Mouse (Mus musculus) forebrain, embryonic 15.5 days (tissue): Measurements from ENCODE around the gene Myh6. TPM values are rescaled to one million over a fixed set of nuclear protein-coding genes. Genes with fewer than 3 reads are reported as not detected.

Experiments
- ATAC-seq: fragments of 200-750 bp; cut with Nextera tagmentation; replicated peaks from 2 replicates; pipeline ENCODE4 v1.8.0; 2017; ENCODE audit warnings: mild to moderate bottlenecking, moderate TSS enrichment, moderate library complexity
- H3K27ac ChIP-seq: fragments of 300-500 bp; sonication (generic); replicated peaks from 2 replicates; pipeline ENCODE4 v1.5.1; 2015; ENCODE audit warnings: mild to moderate bottlenecking, inconsistent platforms
- H3K27me3 ChIP-seq: fragments of 300-500 bp; sonication (generic); 2 replicates; pipeline ENCODE4 v1.6.1; 2015; ENCODE audit warnings: inconsistent platforms
- H3K36me3 ChIP-seq: fragments of 300-500 bp; sonication (generic); 2 replicates; pipeline ENCODE4 v1.6.1; 2015; ENCODE audit warnings: mild to moderate bottlenecking, inconsistent platforms
- H3K4me1 ChIP-seq: fragments of 300-500 bp; sonication (generic); 2 replicates; pipeline ENCODE4 v1.6.1; 2015; ENCODE audit warnings: inconsistent platforms
- H3K4me2 ChIP-seq: fragments of 300-500 bp; sonication (generic); replicated peaks from 2 replicates; pipeline ENCODE4 v1.6.1; 2015; ENCODE audit warnings: mild to moderate bottlenecking, inconsistent platforms
- H3K4me3 ChIP-seq: fragments of 300-500 bp; sonication (generic); 2 replicates; pipeline ENCODE4 v1.5.1; 2015; ENCODE audit warnings: mild to moderate bottlenecking, inconsistent platforms
- H3K9ac ChIP-seq: fragments of 300-500 bp; sonication (generic); replicated peaks from 2 replicates; pipeline ENCODE4 v1.6.1; 2015; ENCODE audit warnings: mild to moderate bottlenecking, inconsistent platforms
- H3K9me3 ChIP-seq: fragments of 300-500 bp; sonication (generic); 2 replicates; pipeline ENCODE4 v1.6.1; 2016; ENCODE audit warnings: inconsistent platforms
- WGBS: fragments of 180-500 bp; shearing (Covaris S2); methylation state at CpG from one replicate; pipeline ENCODE4 v1.1.7; 2015; ENCODE audit warnings: mixed read lengths; 5-methylcytosine and 5-hydroxymethylcytosine counted together
- polyA plus RNA-seq: library from polyadenylated mRNA; unstranded; fragments of >200 nt; fragmentation: Nextera tagmentation; extraction: Ambion mirVana; gene quantifications from 2 replicates; pipeline ENCODE4 v1.2.1, GENCODE M21; 2015

The Myh6 gene
- polyA plus RNA-seq, result 1.0 and 1.3 TPM in 2 replicates

- Histone ChIP-seq H3K36me3 (no peaks in the 10 kb centered on the region), H3K27me3 (no peaks in the 10 kb centered on the region), H3K4me1 (no peaks in the 10 kb centered on the region), H3K4me2 (no peak within 1 kb of the TSS), H3K4me3 (no peak within 1 kb of the TSS), H3K27ac (no peak within 1 kb of the TSS), H3K9ac (no peak within 1 kb of the TSS), H3K9me3 (no peaks in the 10 kb centered on the region)
- ATAC-seq, result no peak
- WGBS, result 78% methylated on average over 7 of the region's 7 CpGs
Measured at GRCm38 (mm10) chr14:54966320-54966977, at the start of gene Myh6. Myh6 (minus strand) TSS chr14:54966927.

- H3K27me3 ChIP-seq, result no peaks in the 10 kb centered on the region
- no peaks in the 10 kb centered on the region for H3K9me3 ChIP-seq
- H3K4me2 ChIP-seq, result peak overlapping the region; percentile 88
- H3K4me1 ChIP-seq, result peaks cover 19% of the 10 kb centered on the region
- 0% methylated on average over 17 of the region's 17 CpGs for WGBS
- H3K36me3 ChIP-seq, result peaks cover 11% of the 10 kb centered on the region
- peak overlapping the region; percentile 74 for H3K9ac ChIP-seq
- H3K27ac ChIP-seq, result peak overlapping the region; percentile 72
- ATAC-seq, result no peak
- peak overlapping the region; percentile 82 for H3K4me3 ChIP-seq
Measured at GRCm38 (mm10) chr14:55015767-55016111, 49.0 kb upstream of the Myh6 start.

DNA sequence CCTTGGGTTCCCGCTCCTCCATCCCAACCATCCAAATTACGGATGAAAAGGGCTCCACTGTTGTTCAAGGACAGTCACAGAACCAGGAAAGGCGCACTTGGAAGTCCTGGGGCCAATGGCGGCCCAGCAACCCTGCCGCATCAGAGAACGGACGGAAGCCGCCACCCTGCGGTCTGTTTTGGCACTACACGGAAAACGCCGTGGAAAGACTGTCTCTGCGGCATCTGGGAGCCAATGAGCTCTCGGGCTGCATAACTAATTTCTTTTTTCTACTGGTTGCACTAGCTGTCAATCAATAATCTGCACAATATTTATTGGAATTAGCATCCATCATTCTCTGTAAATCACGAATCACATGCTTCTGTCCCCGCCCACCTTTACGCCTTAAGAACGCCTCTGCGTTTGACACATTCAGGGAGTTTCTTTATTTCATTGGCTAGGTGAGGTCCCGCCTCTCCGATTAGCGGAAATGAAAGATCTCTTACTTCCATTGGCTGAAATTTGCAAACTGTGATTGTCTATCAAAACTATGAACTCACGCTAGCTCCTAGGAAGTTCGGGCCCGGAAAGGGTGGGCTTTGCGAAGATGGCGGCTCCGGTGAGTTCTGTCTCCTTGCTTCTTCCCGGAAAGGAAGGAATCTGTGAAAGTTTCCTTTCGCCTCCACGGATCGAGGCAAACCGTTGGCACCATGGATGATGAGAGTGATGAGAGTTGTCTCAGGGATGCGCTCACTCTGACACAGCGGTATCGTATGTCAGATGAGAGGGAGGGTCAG is 48.5 kb upstream of the Myh6 start, which contains the start of gene Ngdn:
TSS of gene Ngdn (plus strand) at position 464 of the 776 bp plus-strand sequence.
- Histone ChIP-seq H3K4me1 (peaks cover 19% of the 10 kb centered on the region), H3K36me3 (peaks cover 7% of the 10 kb centered on the region; the same call in 1 of the 2 replicates), H3K27ac (peak within 1 kb of the TSS; percentile 94), H3K4me2 (peak within 1 kb of the TSS; percentile 88), H3K27me3 (no peaks in the 10 kb centered on the region), H3K4me3 (peak within 1 kb of the TSS; percentile 82), H3K9ac (peak within 1 kb of the TSS; percentile 74), H3K9me3 (no peaks in the 10 kb centered on the region)
- WGBS, result under 1% methylated on average over 36 of the region's 36 CpGs
- peak; percentile 98 for ATAC-seq

DNA sequence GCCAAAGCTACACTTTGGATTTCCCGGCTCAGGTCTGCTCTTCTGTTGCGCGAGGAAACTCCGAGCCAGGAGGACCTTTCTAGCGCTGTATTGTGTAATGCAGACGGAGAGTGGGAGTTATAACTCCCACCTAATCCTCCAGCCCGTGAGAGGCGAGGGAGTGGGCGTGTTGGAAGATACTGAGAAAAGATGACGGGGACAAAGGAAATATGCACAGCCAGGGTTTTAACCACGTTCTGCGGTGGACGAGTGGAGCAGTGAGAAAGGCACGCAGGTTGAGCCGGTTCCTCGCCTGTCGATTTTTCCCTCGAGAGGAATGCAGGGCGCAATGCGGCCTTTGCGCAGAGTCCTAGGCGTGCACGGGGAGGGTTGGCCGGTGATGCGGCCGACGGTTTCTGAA is 47.9 kb upstream of the Myh6 start:
- Histone ChIP-seq H3K4me3 (peak overlapping the region; percentile 82), H3K9ac (peak overlapping the region; percentile 70), H3K4me1 (peaks cover 19% of the 10 kb centered on the region), H3K4me2 (peak overlapping the region; percentile 64), H3K9me3 (no peaks in the 10 kb centered on the region), H3K27ac (peak overlapping the region; percentile 94), H3K36me3 (peaks cover 6% of the 10 kb centered on the region; the same call in 1 of the 2 replicates), H3K27me3 (no peaks in the 10 kb centered on the region)
- ATAC-seq, result peak; percentile 73
- WGBS, result under 1% methylated on average over 27 of the region's 27 CpGs

DNA sequence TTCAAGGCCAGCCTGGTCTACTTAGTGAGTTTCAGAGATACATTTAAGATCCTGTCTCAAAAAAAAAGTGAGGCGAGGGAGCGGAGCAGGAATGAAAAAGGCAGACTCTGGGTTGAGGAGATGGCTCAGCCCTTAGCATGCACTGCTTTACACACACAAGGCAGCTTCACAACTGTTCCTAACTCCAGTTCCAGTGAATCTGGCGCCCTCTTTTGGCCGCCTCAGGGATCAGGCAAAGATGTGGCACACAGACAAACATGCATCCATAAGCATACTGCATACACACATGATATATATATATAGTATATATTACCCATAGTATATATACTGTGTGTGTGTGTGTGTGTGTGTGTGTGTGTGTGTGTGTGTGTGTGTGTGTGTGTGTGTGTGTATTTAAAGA is 44.4 kb upstream of the Myh6 start:
- 53% methylated on average over 4 of the region's 4 CpGs for WGBS
- Histone ChIP-seq H3K36me3 (no peaks in the 10 kb centered on the region), H3K27ac (no peak overlapping the region), H3K27me3 (no peaks in the 10 kb centered on the region), H3K4me2 (no peak overlapping the region), H3K4me1 (peaks cover 8% of the 10 kb centered on the region), H3K9me3 (no peaks in the 10 kb centered on the region), H3K9ac (no peak overlapping the region), H3K4me3 (no peak overlapping the region)
- no peak for ATAC-seq

DNA sequence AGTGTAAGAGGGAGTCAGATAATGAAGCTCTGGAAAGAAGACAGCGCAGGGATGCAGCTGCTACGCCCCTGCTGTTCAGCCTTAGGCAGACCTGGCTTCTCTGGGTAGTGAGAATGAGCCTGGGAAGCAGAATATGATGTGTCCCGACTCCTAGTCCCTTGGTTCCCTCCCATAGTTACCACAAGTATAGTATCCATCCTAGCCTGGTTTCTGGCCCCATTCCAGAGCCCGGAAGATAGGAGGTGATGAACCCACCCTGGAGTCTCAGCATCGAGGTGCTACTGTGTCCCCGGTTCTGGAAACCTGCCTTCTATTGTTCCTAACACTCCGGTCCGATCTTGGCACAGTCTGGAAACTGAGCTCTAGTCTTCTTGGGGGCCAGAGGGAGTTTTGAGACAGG is 41.7 kb upstream of the Myh6 start:
- no peaks in the 10 kb centered on the region for H3K36me3 ChIP-seq
- no peak overlapping the region for H3K4me3 ChIP-seq
- no peak for ATAC-seq
- H3K27me3 ChIP-seq, result no peaks in the 10 kb centered on the region
- no peak overlapping the region for H3K9ac ChIP-seq
- H3K9me3 ChIP-seq, result no peaks in the 10 kb centered on the region
- 73% methylated on average over 8 of the region's 8 CpGs for WGBS
- no peak overlapping the region for H3K27ac ChIP-seq
- no peak overlapping the region for H3K4me2 ChIP-seq
- H3K4me1 ChIP-seq, result peaks cover 11% of the 10 kb centered on the region

DNA sequence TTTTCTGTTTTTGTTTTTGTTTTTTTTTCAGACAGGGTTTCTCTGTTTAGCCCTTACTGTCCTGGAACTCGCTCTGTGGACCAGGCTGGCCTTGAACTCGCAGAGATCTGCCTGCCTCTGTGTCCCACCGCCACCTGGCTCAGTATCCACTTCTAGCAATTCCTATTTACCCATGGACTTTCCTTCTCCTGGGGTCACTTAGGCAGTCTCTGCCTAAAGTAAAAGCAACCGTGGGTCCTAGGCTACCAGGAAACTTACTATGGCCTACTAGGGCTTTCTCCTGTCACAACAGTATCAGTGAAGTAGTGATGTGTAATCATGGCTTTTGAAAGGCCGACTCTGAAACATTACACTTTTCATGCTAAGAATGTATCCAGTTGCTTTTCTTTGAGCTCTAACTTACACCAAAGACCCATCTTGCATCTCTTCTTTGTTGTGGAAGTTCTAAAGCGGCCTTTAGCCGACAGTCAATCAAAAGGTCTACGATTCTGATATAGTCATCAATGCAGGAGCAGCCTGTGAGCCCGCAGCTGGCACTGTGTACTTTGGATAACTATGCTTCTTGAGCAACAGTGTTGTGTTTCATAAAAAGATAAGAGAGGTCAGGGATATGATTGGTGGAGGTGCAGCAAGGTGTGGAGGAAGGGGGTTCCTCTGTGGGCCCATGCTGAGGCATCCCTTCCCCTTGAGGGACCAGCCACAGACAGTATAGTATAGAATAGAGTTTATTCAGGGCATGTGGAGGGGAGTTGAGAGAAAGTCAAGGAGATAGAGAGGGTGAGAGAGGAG is 40.6 kb upstream of the Myh6 start:
- Histone ChIP-seq H3K36me3 (no peaks in the 10 kb centered on the region), H3K4me3 (no peak overlapping the region), H3K9me3 (no peaks in the 10 kb centered on the region), H3K9ac (no peak overlapping the region), H3K27ac (no peak overlapping the region), H3K4me2 (no peak overlapping the region), H3K4me1 (peaks cover 12% of the 10 kb centered on the region), H3K27me3 (no peaks in the 10 kb centered on the region)
- ATAC-seq, result no peak
- 88% methylated on average over 9 of the region's 9 CpGs for WGBS

- no peak overlapping the region for H3K9ac ChIP-seq
- 69% methylated on average over 3 of the region's 3 CpGs for WGBS
- peaks cover 12% of the 10 kb centered on the region for H3K4me1 ChIP-seq
- no peaks in the 10 kb centered on the region for H3K27me3 ChIP-seq
- no peak overlapping the region for H3K4me3 ChIP-seq
- no peak overlapping the region for H3K27ac ChIP-seq
- ATAC-seq, result no peak
- H3K9me3 ChIP-seq, result no peaks in the 10 kb centered on the region
- no peaks in the 10 kb centered on the region for H3K36me3 ChIP-seq
- no peak overlapping the region for H3K4me2 ChIP-seq
Measured at GRCm38 (mm10) chr14:55006541-55006940, 39.8 kb upstream of the Myh6 start.

DNA sequence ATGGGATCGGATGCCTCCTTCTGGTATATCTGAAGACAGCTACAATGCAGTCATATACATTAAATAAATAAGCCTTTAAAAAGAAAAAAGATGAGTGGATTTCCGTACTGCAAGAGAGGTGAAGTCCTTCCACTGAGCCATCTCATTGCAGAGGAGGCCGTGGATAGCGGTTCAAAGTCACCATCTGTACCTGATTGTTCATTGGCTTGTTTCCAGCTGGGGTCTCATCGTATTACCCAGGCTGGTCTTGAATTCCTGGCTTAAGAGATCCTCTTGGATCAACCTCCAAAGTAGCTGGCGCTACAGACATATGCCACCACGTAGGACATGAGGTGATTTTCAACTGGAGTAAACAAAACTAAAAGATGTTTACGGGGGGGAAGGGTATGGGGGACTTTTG is 39.2 kb upstream of the Myh6 start:
- ATAC-seq, result no peak
- H3K4me2 ChIP-seq, result no peak overlapping the region
- H3K4me1 ChIP-seq, result peaks cover 12% of the 10 kb centered on the region
- no peak overlapping the region for H3K27ac ChIP-seq
- no peaks in the 10 kb centered on the region for H3K36me3 ChIP-seq
- no peaks in the 10 kb centered on the region for H3K27me3 ChIP-seq
- WGBS, result 75% methylated on average over 8 of the region's 8 CpGs
- H3K9ac ChIP-seq, result no peak overlapping the region
- H3K4me3 ChIP-seq, result no peak overlapping the region
- no peaks in the 10 kb centered on the region for H3K9me3 ChIP-seq

- WGBS, result 94% methylated on average over 2 of the region's 2 CpGs
- Histone ChIP-seq H3K4me1 (peaks cover 12% of the 10 kb centered on the region), H3K9me3 (no peaks in the 10 kb centered on the region), H3K27me3 (no peaks in the 10 kb centered on the region), H3K4me3 (no peak overlapping the region), H3K4me2 (no peak overlapping the region), H3K36me3 (no peaks in the 10 kb centered on the region), H3K27ac (no peak overlapping the region), H3K9ac (no peak overlapping the region)
- no peak for ATAC-seq
Measured at GRCm38 (mm10) chr14:55005506-55005905, 38.8 kb upstream of the Myh6 start.

GRCm38 (mm10) chr14:55003878-55004855 is 37.4 kb upstream of the Myh6 start:
- no peaks in the 10 kb centered on the region for H3K27me3 ChIP-seq
- peaks cover 12% of the 10 kb centered on the region for H3K4me1 ChIP-seq
- no peak overlapping the region for H3K27ac ChIP-seq
- 62% methylated on average over 18 of the region's 18 CpGs for WGBS
- H3K4me3 ChIP-seq, result no peak overlapping the region
- no peak for ATAC-seq
- no peaks in the 10 kb centered on the region for H3K9me3 ChIP-seq
- no peaks in the 10 kb centered on the region for H3K36me3 ChIP-seq
- no peak overlapping the region for H3K9ac ChIP-seq
- no peak overlapping the region for H3K4me2 ChIP-seq
